In genomic region chr11:6410050-6410602, GRCm38 (mm10) we compare ENCODE assay signal across 13 mouse cellular contexts. TPM values are rescaled to one million over a fixed set of nuclear protein-coding genes. Genes with fewer than 3 reads are reported as not detected.
DNase-seq lines count a peak whose midpoint lies in the region; ATAC-seq and TF ChIP-seq lines count a peak whose summit lies in the region.
"Had no signal": no experiment of that assay in that cellular context is flagged by ENCODE, and none has a peak within 500 bp of the region (broad histone marks: within the 10 kb centered on the region; RNA-seq: fewer than 3 reads in every experiment).

No protein-coding gene starts in this region.

- WGBS in heart, postnatal 0 days: 43% methylated on average over 5 of the region's 5 CpGs
- 12% methylated on average over 5 of the region's 5 CpGs for WGBS in olfactory bulb, adult 2 months
- 46% methylated on average over 5 of the region's 5 CpGs for WGBS in midbrain, embryonic 13.5 days
- WGBS in kidney, embryonic 14.5 days: 53% methylated on average over 5 of the region's 5 CpGs

- H3K4me2 ChIP-seq in heart, postnatal 0 days (ENCODE audit: low read depth, low read length): no peak overlapping the region
- H3K4me2 ChIP-seq in midbrain, embryonic 13.5 days (replicated peaks): no peak overlapping the region
- no peak overlapping the region for H3K4me2 ChIP-seq in kidney, embryonic 14.5 days (replicated peaks; ENCODE audit: low read depth, low read length)
- H3K4me2 ChIP-seq: midbrain, embryonic 12.5 days had no signal

- ATAC-seq in heart, postnatal 0 days (ENCODE audit: insufficient read depth, low read depth): no peak; the same call in 1 of the 2 replicates
- no peak for ATAC-seq in midbrain, embryonic 13.5 days
- ATAC-seq in kidney, embryonic 14.5 days (ENCODE audit: low FRiP score, low TSS enrichment): no peak

- intact Hi-C loops in heart, postnatal 14 days (cut with DNase I): loop anchor here (2.0 kb wide), 1 partner anchor 43 kb away; no protein-coding TSS in a partner anchor

- no peak for TF ChIP-seq EP300 in heart, postnatal 0 days (IDR thresholded peaks at IDR 0.05; ENCODE audit: low read depth)

- H3K9ac ChIP-seq in heart, postnatal 0 days (replicated peaks; ENCODE audit: low read depth, low read length): no peak overlapping the region
- no peak overlapping the region for H3K9ac ChIP-seq in midbrain, embryonic 13.5 days (replicated peaks)
- no peak overlapping the region for H3K9ac ChIP-seq in kidney, embryonic 14.5 days (ENCODE audit: low read depth, low read length)
- H3K9ac ChIP-seq: midbrain, embryonic 12.5 days had no signal

- no peak for TF ChIP-seq POLR2A in olfactory bulb, adult 2 months (IDR thresholded peaks at IDR 0.05; ENCODE audit: insufficient read depth, low read depth, low read length)

- peaks cover 23% of the 10 kb centered on the region for H3K4me1 ChIP-seq in heart, postnatal 0 days (ENCODE audit: control insufficient read depth, insufficient read depth)
- peaks cover 43% of the 10 kb centered on the region for H3K4me1 ChIP-seq in olfactory bulb, adult 2 months (ENCODE audit: control insufficient read depth, insufficient read depth, low read length)
- peaks cover 13% of the 10 kb centered on the region; the same call in 1 of the 2 replicates for H3K4me1 ChIP-seq in midbrain, embryonic 13.5 days (replicated peaks)
- peaks cover 21% of the 10 kb centered on the region for H3K4me1 ChIP-seq in kidney, embryonic 14.5 days (ENCODE audit: control insufficient read depth, insufficient read depth, low read length)

- peak overlapping the region; percentile 49 for H3K27ac ChIP-seq in heart, postnatal 0 days (ENCODE audit: low read depth)
- peak overlapping the region; percentile 95 for H3K27ac ChIP-seq in olfactory bulb, adult 2 months (ENCODE audit: insufficient read depth, low read depth, low read length)
- H3K27ac ChIP-seq in midbrain, embryonic 13.5 days: no peak overlapping the region
- no peak overlapping the region for H3K27ac ChIP-seq in kidney, embryonic 14.5 days (ENCODE audit: low read depth, low read length)
- H3K27ac ChIP-seq: midbrain, embryonic 12.5 days had no signal

- no peak for DNase-seq in heart, postnatal 0 days (ENCODE audit: low spot score)
- no peak for DNase-seq in heart, postnatal 14 days
- peak; percentile 64 for DNase-seq in CD4-positive helper T cell, adult 2 months (ENCODE audit: low read depth, low spot score)
- peak; percentile 93 for DNase-seq in ZHBTc4 (ENCODE audit: low read depth, low spot score)
- DNase-seq in adrenal gland, adult 2 months: no peak
- DNase-seq: adrenal gland, postnatal 10 days; cerebellum, adult 9-10 months; heart, postnatal 36 days; lung, adult 2 months had no signal

- H3K36me3 ChIP-seq in heart, postnatal 0 days (replicated peaks; ENCODE audit: control insufficient read depth, insufficient read depth, low read length): peaks cover 7% of the 10 kb centered on the region; the same call in 1 of the 2 replicates
- H3K36me3 ChIP-seq in midbrain, embryonic 13.5 days: peaks cover 18% of the 10 kb centered on the region
- H3K36me3 ChIP-seq in kidney, embryonic 14.5 days (ENCODE audit: control insufficient read depth, insufficient read depth, low read length): peaks cover 7% of the 10 kb centered on the region; the same call in 1 of the 2 replicates

- no peaks in the 10 kb centered on the region for H3K27me3 ChIP-seq in heart, postnatal 0 days (ENCODE audit: control insufficient read depth, insufficient read depth, low read length)
- H3K27me3 ChIP-seq in midbrain, embryonic 13.5 days: no peaks in the 10 kb centered on the region
- H3K27me3 ChIP-seq in kidney, embryonic 14.5 days (ENCODE audit: control insufficient read depth, insufficient read depth, low read length): no peaks in the 10 kb centered on the region
- H3K27me3 ChIP-seq: midbrain, embryonic 12.5 days had no signal

- no peak for TF ChIP-seq CTCF in heart, postnatal 0 days (IDR thresholded peaks at IDR 0.05; ENCODE audit: low read depth)
- no peak for TF ChIP-seq CTCF in olfactory bulb, adult 2 months (IDR thresholded peaks at IDR 0.05; ENCODE audit: insufficient read depth, low read depth, low read length)

- no peak overlapping the region for H3K4me3 ChIP-seq in heart, postnatal 0 days (ENCODE audit: low read depth, low read length)
- H3K4me3 ChIP-seq in olfactory bulb, adult 2 months (ENCODE audit: insufficient read depth, low read depth, low read length): no peak overlapping the region
- H3K4me3 ChIP-seq in midbrain, embryonic 13.5 days (replicated peaks): no peak overlapping the region
- no peak overlapping the region for H3K4me3 ChIP-seq in kidney, embryonic 14.5 days (ENCODE audit: low read length)
- H3K4me3 ChIP-seq: midbrain, embryonic 12.5 days had no signal

- H3K9me3 ChIP-seq in heart, postnatal 0 days (replicated peaks; ENCODE audit: control insufficient read depth, low read length): no peaks in the 10 kb centered on the region
- H3K9me3 ChIP-seq in midbrain, embryonic 13.5 days: no peaks in the 10 kb centered on the region
- no peaks in the 10 kb centered on the region for H3K9me3 ChIP-seq in kidney, embryonic 14.5 days (ENCODE audit: control insufficient read depth, low read length)
- H3K9me3 ChIP-seq: midbrain, embryonic 12.5 days had no signal

RNA-seq across cellular contexts. Expression of gene Ppia, which starts 5.1 kb away (rescaled TPM):
- 2,268 and 2,353 TPM in 2 replicates for total RNA-seq in heart, postnatal 0 days (2014; rRNA removed; ENCODE audit: low replicate concordance)
- polyA plus RNA-seq in heart, postnatal 0 days (2015; fragmentation: Nextera tagmentation; extraction: Ambion mirVana): 3,654 and 3,756 TPM in 2 replicates
- 100 to 1,000 TPM; 500 to 603 TPM for total RNA-seq in heart, postnatal 14 days (2021)
- 1,597 TPM in 1 of 2 replicates, not detected in the other for polyA plus RNA-seq in olfactory bulb, adult 2 months (2012; ENCODE audit: insufficient read depth, insufficient read length, low replicate concordance, missing spikeins)
- 1,000 to 10,000 TPM; 1,264 to 1,797 TPM for total RNA-seq in adrenal gland, adult 2 months (2021)
- polyA plus RNA-seq in adrenal gland, adult 2 months (2012; rRNA removed): 237 and 265 TPM in 2 replicates
- polyA plus RNA-seq in midbrain, embryonic 13.5 days (2015; fragmentation: Nextera tagmentation; extraction: Ambion mirVana): 3,782 and 3,914 TPM in 2 replicates
- 6,047 and 7,558 TPM in 2 replicates for polyA plus RNA-seq in kidney, embryonic 14.5 days (2014; fragmentation: Nextera tagmentation; extraction: Ambion mirVana)

RNA-seq across cellular contexts. Expression of gene Zmiz2, which starts 21.3 kb away (rescaled TPM):
- 42.3 and 45.4 TPM in 2 replicates for total RNA-seq in heart, postnatal 0 days (2014; rRNA removed; ENCODE audit: low replicate concordance)
- polyA plus RNA-seq in heart, postnatal 0 days (2015; fragmentation: Nextera tagmentation; extraction: Ambion mirVana): 6.9 and 7.0 TPM in 2 replicates
- 10 to 100 TPM; 41.1 to 42.5 TPM for total RNA-seq in heart, postnatal 14 days (2021)
- polyA plus RNA-seq in olfactory bulb, adult 2 months (2012; ENCODE audit: insufficient read depth, insufficient read length, low replicate concordance, missing spikeins): not detected in 2 replicates
- 10 to 100 TPM; 50.5 to 52.8 TPM for total RNA-seq in adrenal gland, adult 2 months (2021)
- 71.1 and 85.0 TPM in 2 replicates for polyA plus RNA-seq in adrenal gland, adult 2 months (2012; rRNA removed)
- polyA plus RNA-seq in midbrain, embryonic 13.5 days (2015; fragmentation: Nextera tagmentation; extraction: Ambion mirVana): 32.9 and 33.6 TPM in 2 replicates
- polyA plus RNA-seq in kidney, embryonic 14.5 days (2014; fragmentation: Nextera tagmentation; extraction: Ambion mirVana): 11.0 and 14.6 TPM in 2 replicates

RNA-seq across cellular contexts. Expression of gene H2afv, which starts 34.1 kb away (rescaled TPM):
- total RNA-seq in heart, postnatal 0 days (2014; rRNA removed; ENCODE audit: low replicate concordance): 106 and 157 TPM in 2 replicates
- 213 and 232 TPM in 2 replicates for polyA plus RNA-seq in heart, postnatal 0 days (2015; fragmentation: Nextera tagmentation; extraction: Ambion mirVana)
- total RNA-seq in heart, postnatal 14 days (2021): 10 to 100 TPM; 57.1 to 59.4 TPM
- not detected in 2 replicates for polyA plus RNA-seq in olfactory bulb, adult 2 months (2012; ENCODE audit: insufficient read depth, insufficient read length, low replicate concordance, missing spikeins)
- 10 to 100 TPM; 39.2 to 86.1 TPM for total RNA-seq in adrenal gland, adult 2 months (2021)
- 15.0 and 17.4 TPM in 2 replicates for polyA plus RNA-seq in adrenal gland, adult 2 months (2012; rRNA removed)
- polyA plus RNA-seq in midbrain, embryonic 13.5 days (2015; fragmentation: Nextera tagmentation; extraction: Ambion mirVana): 605 and 617 TPM in 2 replicates
- polyA plus RNA-seq in kidney, embryonic 14.5 days (2014; fragmentation: Nextera tagmentation; extraction: Ambion mirVana): 654 and 761 TPM in 2 replicates

Comparison
In these comparisons a context has a peak if more than half of its experiments do, and no peak if none do; other contexts are left out.
1. DNase-seq: peak in CD4-positive helper T cell, adult 2 months (single experiment) and ZHBTc4 (single experiment); none in heart, postnatal 0 days (single experiment), heart, postnatal 14 days (0 of 2) and adrenal gland, adult 2 months (single experiment).
2. H3K27ac ChIP-seq: peak in heart, postnatal 0 days (single experiment) and olfactory bulb, adult 2 months (single experiment); none in midbrain, embryonic 13.5 days (single experiment) and kidney, embryonic 14.5 days (single experiment).